Mouse (Mus musculus) stomach, postnatal 0 days (tissue): ENCODE measurements at regions not wholly inside any gene's neighbourhood (a gene's known extent, or its start where the extent isn't known, plus 50 kb on each side); places are given as distances from the start of the nearest gene placed in this dataset.

Experiments used
- CTCF ChIP-seq: IDR thresholded peaks from 2 replicates; pipeline ENCODE4 v1.5.1; 2016; ENCODE audit warnings: antibody characterized with exemption, low read depth, mild to moderate bottlenecking, moderate library complexity
- EP300 ChIP-seq: optimal IDR thresholded peaks from 2 replicates; pipeline ENCODE3; 2016; ENCODE audit warnings: antibody characterized with exemption

DNA sequence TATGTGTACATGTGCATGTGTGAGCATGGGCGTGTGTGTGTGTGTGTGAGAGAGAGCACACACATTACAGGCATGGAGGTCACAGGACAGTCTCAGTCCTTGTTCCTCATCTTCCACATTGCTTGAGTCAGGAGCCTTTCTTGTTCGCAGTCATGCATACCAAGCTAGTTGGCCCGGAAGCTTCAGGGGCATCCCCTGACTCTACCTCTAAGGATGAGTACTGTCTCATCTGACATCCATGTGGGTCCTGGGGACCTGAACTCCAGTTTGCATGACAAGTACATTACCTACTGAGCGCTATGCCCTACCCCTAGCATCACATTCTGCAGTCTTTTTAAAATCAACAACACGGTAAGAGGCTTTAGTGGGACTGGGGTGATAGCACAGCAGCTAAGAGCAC lies 65.3 kb upstream of the Six3 start:
- TF ChIP-seq CTCF: no peak
- TF ChIP-seq EP300: no peak
